In genomic region chr13:93058551-93059011, GRCm38 (mm10) we compare ENCODE assay signal across 15 mouse cellular contexts.
DNase-seq lines count a peak whose midpoint lies in the region.
"Had no signal": no experiment of that assay in that cellular context is flagged by ENCODE, and none has a peak within 500 bp of the region (broad histone marks: within the 10 kb centered on the region; RNA-seq: fewer than 3 reads in every experiment).

No protein-coding gene starts in this region.

- intact Hi-C loops in left cerebral cortex, postnatal 4 days (cut with DNase I) = no loop called here

- peak; percentile 54 to 64 for DNase-seq in left cerebral cortex, adult 18-20 months (ENCODE audit: low spot score in 2 of 2)
- no peak for DNase-seq in left cerebral cortex, postnatal 4 days
- peak; percentile 80 for DNase-seq in frontal cortex, adult 2 months (ENCODE audit: extremely low spot score in 1 of 2, low spot score in 1 of 2)
- DNase-seq in layer of hippocampus, postnatal 36 days = peak; percentile 31 to 34
- DNase-seq in right cerebral cortex, postnatal 10 days (ENCODE audit: low spot score in 2 of 2) = peak; percentile 40 to 69
- DNase-seq in testis, postnatal 14 days (ENCODE audit: low spot score) = no peak
- DNase-seq in thymus, postnatal 14 days = no peak
- DNase-seq in adrenal gland, postnatal 14 days = no peak
- DNase-seq: cerebellum, postnatal 10 days; gastrocnemius, postnatal 10 days; kidney, adult 9 months; kidney, postnatal 4 days; lung, postnatal 14 days; spleen, adult 18-20 months; thymus, postnatal 4 days had no signal

Comparison
In these comparisons a context has a peak if more than half of its experiments do, and no peak if none do; other contexts are left out.
1. DNase-seq: peak in left cerebral cortex, adult 18-20 months (2 of 2), frontal cortex, adult 2 months (2 of 2), layer of hippocampus, postnatal 36 days (2 of 2) and right cerebral cortex, postnatal 10 days (2 of 2); none in left cerebral cortex, postnatal 4 days (single experiment), testis, postnatal 14 days (single experiment), thymus, postnatal 14 days (single experiment) and adrenal gland, postnatal 14 days (single experiment).